Mouse (Mus musculus) left cerebral cortex, postnatal 4 days (tissue): ENCODE data around the gene Smug1. TPM values are rescaled to one million over a fixed set of nuclear protein-coding genes. Genes with fewer than 3 reads are reported as not detected.

Source experiments
- DNase-seq: peaks from one replicate; pipeline ENCODE4 v3.0.0-alpha.2; 2022
- intact Hi-C: fragments of 180-260 bp; cut with DNase I; formaldehyde crosslinking; loops from one replicate; pipeline ENCODE4 v1.15.1; 2025
- total RNA-seq, 2 experiments: library from RNA; stranded (reverse); gene quantifications; 2 replicates each; pipeline ENCODE4 v1.2.3; 2021

Gene Smug1
- total RNA-seq, 2 experiments from 2014 or later: 26.4 to 27.4 TPM

- no peak for DNase-seq
- intact Hi-C loops: no loop called here
These were observed 58.7 kb downstream of the Smug1 start for GRCm38 (mm10) chr15:103108066-103108676.

GRCm38 (mm10) chr15:103106201-103106600 is 60.7 kb downstream of the Smug1 start:
- intact Hi-C loops: no loop called here
- DNase-seq: no peak

Other genes starting within 250 kb of the Smug1 start
- not detected for gene Hoxc13, start 246.0 kb downstream of the Smug1 start, total RNA-seq
- gene Hoxc12, start 230.3 kb downstream of the Smug1 start, total RNA-seq: not detected
- gene Hoxc11, start 212.7 kb downstream of the Smug1 start, total RNA-seq: not detected
- gene Hoxc10, start 200.3 kb downstream of the Smug1 start, total RNA-seq: not detected
- not detected for gene Hoxc5, start 199.6 kb downstream of the Smug1 start, total RNA-seq
- gene Hoxc9, start 190.7 kb downstream of the Smug1 start, total RNA-seq: not detected
- not detected for gene Hoxc8, start 176.5 kb downstream of the Smug1 start, total RNA-seq
- not detected for gene Hoxc6, start 168.8 kb downstream of the Smug1 start, total RNA-seq
- gene Hoxc4, start 148.2 kb downstream of the Smug1 start, total RNA-seq: not detected
- gene Cbx5, start 72.7 kb upstream of the Smug1 start, total RNA-seq: 100 to 1,000 TPM; 219 to 230 TPM
- 100 to 1,000 TPM; 690 to 711 TPM for gene Hnrnpa1, start 73.3 kb upstream of the Smug1 start, total RNA-seq
- gene Nfe2, start 91.3 kb upstream of the Smug1 start, total RNA-seq: not detected
- 100 to 1,000 TPM; 105 to 107 TPM for gene Copz1, start 105.6 kb upstream of the Smug1 start, total RNA-seq
- gene Gpr84, start 143.5 kb upstream of the Smug1 start, total RNA-seq: under 1 TPM; 0.44 to 0.46 TPM
- 10 to 100 TPM; 47.8 to 52.7 TPM for gene Zfp385a, start 173.0 kb upstream of the Smug1 start, total RNA-seq
- 1 to 10 TPM; 7.4 to 7.6 TPM for gene Itga5, start 199.7 kb upstream of the Smug1 start, total RNA-seq